Mouse (Mus musculus) bone marrow macrophage, adult 2 months (primary cell): Measurements from ENCODE around the gene Kdm2b. TPM values are rescaled to one million over a fixed set of nuclear protein-coding genes. Genes with fewer than 3 reads are reported as not detected.
A peak's percentile ranks its signal among the peaks of the same experiment; 100 is the strongest.

Experiments
- H3K27ac ChIP-seq: 2 replicates; pipeline ENCODE4 v1.5.1; 2012; ENCODE audit warnings: low read depth, low read length; ENCODE audit not compliant: insufficient read depth
- H3K4me1 ChIP-seq: 2 replicates; pipeline ENCODE4 v1.6.1; 2012; ENCODE audit warnings: low read length; ENCODE audit not compliant: control insufficient read depth, insufficient read depth
- H3K4me3 ChIP-seq: 2 replicates; pipeline ENCODE4 v1.5.1; 2012; ENCODE audit warnings: mild to moderate bottlenecking, low read length, moderate library complexity; ENCODE audit not compliant: insufficient read depth
- CTCF ChIP-seq: IDR thresholded peaks from 2 replicates; pipeline ENCODE4 v1.5.1; 2012; ENCODE audit warnings: low read depth, mild to moderate bottlenecking, low read length, moderate library complexity
- POLR2A ChIP-seq: IDR thresholded peaks from 2 replicates; pipeline ENCODE4 v1.6.1; 2012; ENCODE audit warnings: mild to moderate bottlenecking, low read depth, low read length, borderline replicate concordance
- polyA plus RNA-seq: library from polyadenylated mRNA; stranded (reverse); fragments of >200 nt; gene quantifications from 2 replicates; pipeline ENCODE4 v1.2.4, GENCODE M21; 2012; ENCODE audit not compliant: missing spikeins, insufficient read depth, insufficient read length

Kdm2b gene
- polyA plus RNA-seq, 1 experiment = 26.9 TPM

DNA sequence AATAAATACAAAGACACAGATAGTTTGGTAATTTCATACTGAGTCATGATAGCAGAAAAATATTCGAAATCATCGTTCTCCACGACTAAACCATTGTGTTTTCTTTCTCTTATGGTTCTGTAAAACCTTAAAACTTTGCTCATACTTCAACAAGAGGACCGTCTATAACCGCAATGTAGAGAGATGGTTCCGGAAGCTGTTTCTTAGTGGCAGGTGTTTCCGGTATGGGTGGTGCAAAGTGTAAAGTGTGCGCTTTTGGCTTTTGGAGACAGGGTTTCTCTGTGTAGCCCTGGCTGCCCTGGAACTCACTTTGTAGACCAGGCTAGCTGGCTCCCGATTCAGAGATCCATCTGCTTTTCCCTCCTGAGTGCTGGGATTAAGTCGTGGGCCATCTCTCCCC is 157.1 kb downstream of the Kdm2b start:
- TF ChIP-seq POLR2A (no peak), CTCF (no peak)
- peak overlapping the region; percentile 64 for H3K27ac ChIP-seq
- H3K4me1 ChIP-seq = peaks cover 9% of the 10 kb centered on the region; the same call in 1 of the 2 replicates
- H3K4me3 ChIP-seq = no peak overlapping the region

DNA sequence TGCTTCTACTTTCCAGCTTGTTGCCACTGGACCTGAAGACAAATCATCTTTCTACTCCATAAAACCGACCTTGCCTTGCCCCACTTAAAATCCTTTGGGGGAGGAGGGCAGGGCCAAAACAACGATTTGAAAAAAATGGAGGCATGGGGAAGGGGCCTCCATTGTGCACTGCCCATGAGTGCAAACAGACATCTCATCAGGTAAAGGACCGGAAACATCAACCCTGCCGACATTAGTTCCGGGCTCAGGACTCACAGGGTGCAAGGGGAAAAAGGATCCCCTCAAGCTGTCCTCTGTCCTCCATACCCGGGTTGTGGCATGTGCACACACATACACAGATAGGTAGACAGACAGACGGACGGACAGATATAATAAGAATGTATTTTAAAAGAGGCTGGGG is 164.5 kb downstream of the Kdm2b start:
- Histone ChIP-seq H3K27ac (no peak overlapping the region), H3K4me3 (no peak overlapping the region), H3K4me1 (no peaks in the 10 kb centered on the region)
- TF ChIP-seq POLR2A = no peak
- no peak for TF ChIP-seq CTCF

DNA sequence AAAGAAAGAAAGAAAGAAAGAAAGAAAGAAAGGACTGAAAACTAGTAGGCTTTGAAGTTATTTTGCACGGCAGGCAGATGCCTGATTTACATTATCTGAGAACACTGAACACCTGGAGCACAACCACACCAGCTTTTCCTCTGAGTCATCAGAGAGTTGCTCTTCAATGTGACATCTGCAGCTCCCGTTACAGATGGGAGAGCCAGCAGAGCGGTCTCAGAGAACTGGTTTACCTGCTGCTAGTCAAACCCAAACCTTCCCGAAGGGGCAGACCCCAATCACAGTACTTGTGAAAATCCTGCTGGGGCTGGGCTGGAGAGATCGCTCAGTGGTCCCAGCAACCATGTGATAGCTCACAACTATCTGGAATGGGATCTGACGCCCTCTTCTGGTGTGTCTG is 165.2 kb downstream of the Kdm2b start:
- Histone ChIP-seq H3K4me1 (0 out of 2 replicates have a peak, but pooled peaks cover 2% of the 10 kb centered on the region), H3K4me3 (no peak overlapping the region), H3K27ac (no peak overlapping the region)
- TF ChIP-seq CTCF (no peak), POLR2A (no peak)

DNA sequence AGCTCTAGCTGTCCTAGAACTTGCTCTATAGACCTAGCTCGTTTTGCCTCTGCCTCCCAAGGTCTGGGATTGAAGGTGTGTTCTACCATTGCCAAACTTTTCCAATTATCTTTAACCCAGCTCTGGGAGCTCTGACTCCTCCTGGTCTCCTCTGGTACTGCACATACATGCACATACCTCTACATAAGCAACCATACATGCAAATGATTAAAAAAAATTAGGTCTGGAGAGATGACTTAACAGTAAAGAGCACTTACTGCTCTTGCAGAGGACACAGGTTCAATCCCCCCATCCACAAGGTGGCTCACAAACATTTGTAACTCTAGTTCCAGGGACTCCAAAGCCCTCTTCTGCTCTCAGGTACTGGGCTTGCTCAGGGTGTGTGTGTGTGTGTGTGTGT is 165.6 kb downstream of the Kdm2b start:
- 0 out of 2 replicates have a peak, but pooled peaks cover 2% of the 10 kb centered on the region for H3K4me1 ChIP-seq
- no peak for TF ChIP-seq POLR2A
- no peak overlapping the region for H3K27ac ChIP-seq
- H3K4me3 ChIP-seq = no peak overlapping the region

DNA sequence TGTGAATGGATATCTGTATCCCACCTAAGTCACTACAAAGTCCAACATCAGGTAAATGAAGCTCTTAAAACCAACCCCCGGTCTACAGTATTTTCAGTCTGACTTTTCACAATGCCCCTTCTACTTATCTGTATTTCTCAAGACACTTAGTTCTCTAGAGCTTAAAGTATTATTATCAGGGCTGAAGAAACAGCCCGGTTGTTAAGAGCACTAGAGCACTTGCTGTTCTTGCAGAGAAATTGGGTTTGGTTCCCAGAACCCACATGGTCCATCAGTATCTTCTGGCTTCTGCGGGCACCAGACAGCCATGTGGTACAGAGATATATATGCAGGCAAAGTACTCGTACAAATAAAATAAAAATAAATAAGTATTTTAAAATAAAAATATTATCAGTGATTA is 167.2 kb downstream of the Kdm2b start:
- H3K4me1 ChIP-seq = 0 out of 2 replicates have a peak, but pooled peaks cover 2% of the 10 kb centered on the region
- TF ChIP-seq POLR2A = no peak
- TF ChIP-seq CTCF = no peak
- no peak overlapping the region for H3K27ac ChIP-seq

DNA sequence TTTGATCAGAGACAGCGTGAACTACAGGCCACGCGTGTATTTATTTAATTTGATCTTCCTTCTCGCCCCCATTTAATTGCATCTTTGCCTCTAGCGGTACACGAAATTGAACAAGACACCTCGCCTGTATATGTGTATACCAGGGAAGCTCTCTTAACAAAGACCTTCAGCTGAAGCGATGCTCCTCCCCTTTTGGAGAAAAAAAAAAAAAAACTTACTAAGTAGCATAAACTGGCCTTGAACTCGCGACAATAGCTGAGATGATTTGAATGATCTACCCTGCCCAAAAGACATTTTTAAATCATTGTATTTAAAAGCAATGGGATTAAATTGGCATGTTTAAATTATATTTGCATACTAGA is 168.1 kb downstream of the Kdm2b start:
- TF ChIP-seq CTCF (no peak), POLR2A (no peak)
- H3K4me1 ChIP-seq = 0 out of 2 replicates have a peak, but pooled peaks cover 2% of the 10 kb centered on the region
- peak overlapping the region; percentile 72 for H3K4me3 ChIP-seq
- peak overlapping the region; percentile 50 for H3K27ac ChIP-seq

More for the DNA sequence above, 167.2 kb downstream of the Kdm2b start:
- H3K4me3 ChIP-seq = no peak overlapping the region

DNA sequence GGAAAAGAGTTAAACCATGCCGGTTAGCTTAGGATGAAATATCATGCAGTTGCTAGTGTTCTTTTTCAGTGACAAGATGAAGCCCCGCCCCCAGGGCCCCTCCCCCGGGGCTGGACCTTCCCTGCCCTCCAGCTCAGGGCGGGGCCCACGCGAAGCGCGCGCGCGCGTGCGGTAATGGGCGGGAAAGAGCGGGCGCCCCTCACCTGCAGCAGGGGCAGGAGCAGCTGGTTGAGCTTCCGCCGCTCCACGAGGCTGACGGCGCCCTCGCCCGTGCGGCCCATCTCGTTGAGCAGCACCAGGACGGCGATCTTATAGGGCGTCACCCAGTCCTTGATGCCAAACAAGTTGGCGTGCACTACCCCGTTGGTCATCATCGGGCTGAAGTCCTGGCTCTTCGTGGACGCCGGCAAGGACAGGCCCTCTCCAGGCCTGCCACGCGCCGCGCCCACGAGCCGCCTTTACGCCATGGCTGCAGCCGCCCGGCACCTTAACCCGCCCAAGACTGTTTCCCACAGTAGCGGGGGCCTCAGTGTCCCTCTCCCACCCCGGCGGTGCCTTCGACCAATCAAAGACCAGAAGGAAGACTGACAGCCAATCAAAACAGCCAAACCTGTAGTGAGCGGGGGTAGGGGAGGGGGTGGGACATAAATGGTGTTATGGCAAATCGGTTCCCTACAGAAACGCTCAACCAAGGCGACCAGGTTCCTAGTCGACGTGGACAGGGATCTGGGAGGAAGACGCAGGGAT is 168.7 kb downstream of the Kdm2b start, which contains the start of gene Anapc5:
Anapc5 (minus strand) TSS at position 563 of the 747 bp plus-strand sequence.
- TF ChIP-seq CTCF = no peak
- TF ChIP-seq POLR2A = no peak
- H3K4me3 ChIP-seq = peak within 1 kb of the TSS; percentile 72
- peaks cover 6% of the 10 kb centered on the region for H3K4me1 ChIP-seq
- H3K27ac ChIP-seq = peak within 1 kb of the TSS; percentile 64

Other genes with a start within 250 kb of the Kdm2b start
- 65.3 and 69.5 TPM in 2 replicates for gene Camkk2, start 210.4 kb downstream of the Kdm2b start, polyA plus RNA-seq
- gene Anapc5, start 168.5 kb downstream of the Kdm2b start, polyA plus RNA-seq = 170 and 221 TPM in 2 replicates
- gene Rnf34, start 139.8 kb downstream of the Kdm2b start, polyA plus RNA-seq = 30.3 and 33.2 TPM in 2 replicates
- 59.9 and 68.5 TPM in 2 replicates for gene Orai1, start 25.3 kb upstream of the Kdm2b start, polyA plus RNA-seq
- gene Morn3, start 57.2 kb upstream of the Kdm2b start, polyA plus RNA-seq = not detected in 2 replicates
- 4.3 and 6.8 TPM in 2 replicates for gene Tmem120b, start 78.6 kb upstream of the Kdm2b start, polyA plus RNA-seq
- gene Rhof, start 142.9 kb upstream of the Kdm2b start, polyA plus RNA-seq = 1.8 and 2.7 TPM in 2 replicates
- 27.3 and 28.2 TPM in 2 replicates for gene Setd1b, start 152.4 kb upstream of the Kdm2b start, polyA plus RNA-seq
- 31.0 and 31.4 TPM in 2 replicates for gene Psmd9, start 179.6 kb upstream of the Kdm2b start, polyA plus RNA-seq
- not detected in 2 replicates for gene Hpd, start 192.9 kb upstream of the Kdm2b start, polyA plus RNA-seq